Mouse (Mus musculus) monocyte, adult 2 months (primary cell): ENCODE measurements around the gene Tk2.

Experiments
- DNase-seq, 2 experiments: peaks; one replicate each; pipeline ENCODE4 v3.0.0; 2022; ENCODE audit warnings: low spot score in 2 of 2, low read depth in 1 of 2

Tk2 gene

GRCm38 (mm10) chr8:104227048-104227447, 21.3 kb downstream of the Tk2 start:
- DNase-seq, result no peak

- DNase-seq, result peak in 1 of 2 experiments; percentile 43
Observed at GRCm38 (mm10) chr8:104219806-104220205, 28.6 kb downstream of the Tk2 start.

GRCm38 (mm10) chr8:104219079-104219478, 29.3 kb downstream of the Tk2 start:
- peak; percentile 27 to 53 for DNase-seq

GRCm38 (mm10) chr8:104217601-104218000, 30.8 kb downstream of the Tk2 start:
- DNase-seq, result no peak

- DNase-seq, result no peak
Observed at GRCm38 (mm10) chr8:104205292-104205691, 43.1 kb downstream of the Tk2 start.

GRCm38 (mm10) chr8:104202320-104202719, 46.0 kb downstream of the Tk2 start:
- DNase-seq, result no peak

GRCm38 (mm10) chr8:104201622-104202021, 46.7 kb downstream of the Tk2 start:
- DNase-seq, result no peak

GRCm38 (mm10) chr8:104199802-104200201, 48.6 kb downstream of the Tk2 start:
- DNase-seq, result no peak

- no peak for DNase-seq
Observed at GRCm38 (mm10) chr8:104191496-104191895, 56.9 kb downstream of the Tk2 start.

GRCm38 (mm10) chr8:104190777-104191468, 57.4 kb downstream of the Tk2 start:
- no peak for DNase-seq

- no peak for DNase-seq
Observed at GRCm38 (mm10) chr8:104188459-104188858, 59.9 kb downstream of the Tk2 start.

- no peak for DNase-seq
Observed at GRCm38 (mm10) chr8:104187622-104188021, 60.7 kb downstream of the Tk2 start.

- DNase-seq, result no peak
Observed at GRCm38 (mm10) chr8:104186827-104187226, 61.5 kb downstream of the Tk2 start.

GRCm38 (mm10) chr8:104184905-104185304, 63.5 kb downstream of the Tk2 start:
- no peak for DNase-seq

- no peak for DNase-seq
Observed at GRCm38 (mm10) chr8:104177054-104177453, 71.3 kb downstream of the Tk2 start.
